Mouse (Mus musculus) kidney, embryonic 16.5 days (tissue): Measurements from ENCODE around the gene Mfng. TPM values are rescaled to one million over a fixed set of nuclear protein-coding genes. Genes with fewer than 3 reads are reported as not detected.
A peak's percentile ranks its signal among the peaks of the same experiment; 100 is the strongest.

Source experiments
- ATAC-seq: fragments of 200-750 bp; cut with Nextera tagmentation; 2 replicates; pipeline ENCODE4 v1.8.0; 2017; ENCODE audit warnings: moderate TSS enrichment; ENCODE audit not compliant: low FRiP score, low TSS enrichment
- H3K27ac ChIP-seq: fragments of 300-500 bp; sonication (generic); 2 replicates; pipeline ENCODE4 v1.5.1; 2014; ENCODE audit warnings: low read length
- H3K27me3 ChIP-seq: fragments of 300-500 bp; sonication (generic); 2 replicates; pipeline ENCODE4 v1.6.1; 2014; ENCODE audit warnings: low read length, control low read depth, mixed read lengths; ENCODE audit not compliant: insufficient read depth
- H3K36me3 ChIP-seq: fragments of 300-500 bp; sonication (generic); 2 replicates; pipeline ENCODE4 v1.6.1; 2014; ENCODE audit warnings: low read length, control low read depth, mixed read lengths; ENCODE audit not compliant: insufficient read depth
- H3K4me1 ChIP-seq: fragments of 300-500 bp; sonication (generic); 2 replicates; pipeline ENCODE4 v1.6.1; 2014; ENCODE audit warnings: low read length, control low read depth, mixed read lengths; ENCODE audit not compliant: insufficient read depth
- H3K4me2 ChIP-seq: fragments of 300-500 bp; sonication (generic); replicated peaks from 2 replicates; pipeline ENCODE4 v1.6.1; 2014; ENCODE audit warnings: low read depth, low read length
- H3K4me3 ChIP-seq: fragments of 300-500 bp; sonication (generic); 2 replicates; pipeline ENCODE4 v1.5.1; 2014; ENCODE audit warnings: mild to moderate bottlenecking, low read length
- H3K9ac ChIP-seq: fragments of 300-500 bp; sonication (generic); replicated peaks from 2 replicates; pipeline ENCODE4 v1.6.1; 2014; ENCODE audit warnings: low read length
- H3K9me3 ChIP-seq: fragments of 300-500 bp; sonication (generic); 2 replicates; pipeline ENCODE4 v1.6.1; 2016; ENCODE audit warnings: low read length, control low read depth
- WGBS: fragments of 180-500 bp; shearing (Covaris S2); extraction: QIAGEN DNeasy Blood & Tissue Kit; methylation state at CpG from one replicate; pipeline ENCODE4 v1.1.7; 2014; 5-methylcytosine and 5-hydroxymethylcytosine counted together
- polyA plus RNA-seq: library from polyadenylated mRNA; unstranded; fragments of >200 nt; fragmentation: Nextera tagmentation; extraction: Ambion mirVana; gene quantifications from 2 replicates; pipeline ENCODE4 v1.2.1, GENCODE M21; 2015

Gene Mfng
- polyA plus RNA-seq, 1 experiment from 2014 or later = 31.7 TPM

DNA sequence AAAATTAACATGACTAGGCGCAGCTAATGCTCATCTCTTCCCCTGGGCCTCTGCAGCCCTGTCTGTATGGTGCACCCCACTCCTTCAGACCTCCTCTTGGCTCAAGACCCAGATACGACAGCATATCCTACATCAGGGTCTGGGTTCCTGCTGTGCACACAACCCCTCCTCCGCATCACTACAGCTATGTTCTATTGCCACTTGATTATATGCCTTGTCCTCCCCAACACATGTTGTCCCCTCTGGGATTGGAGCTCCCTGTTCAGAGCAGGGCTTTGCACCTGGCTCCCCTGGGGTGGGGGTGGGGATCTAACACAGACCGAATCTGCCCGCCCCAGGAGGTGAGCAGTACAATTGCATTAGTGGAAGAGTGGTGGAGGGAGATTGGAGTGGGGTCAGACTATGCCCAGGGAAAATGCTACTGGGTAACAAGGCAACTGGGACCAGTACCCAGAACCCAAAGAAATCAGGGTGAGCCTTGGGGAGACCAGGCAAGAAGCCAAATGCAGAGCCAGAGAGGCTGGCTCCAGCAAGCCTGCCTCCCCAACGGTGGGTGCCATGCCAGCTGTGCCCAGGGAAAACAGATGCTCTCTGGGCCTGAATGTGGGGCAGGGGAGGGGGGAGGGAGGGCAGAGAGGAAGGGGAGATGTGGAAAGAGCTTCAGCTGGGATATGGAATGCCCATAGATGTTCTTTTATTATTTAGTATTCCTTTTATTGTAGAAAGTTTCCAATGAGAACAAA, 22.5 kb downstream of the Mfng start:
- Histone ChIP-seq H3K4me2 (no peak overlapping the region), H3K4me3 (no peak overlapping the region), H3K36me3 (no peaks in the 10 kb centered on the region), H3K9me3 (no peaks in the 10 kb centered on the region), H3K4me1 (no peaks in the 10 kb centered on the region), H3K9ac (no peak overlapping the region), H3K27me3 (no peaks in the 10 kb centered on the region), H3K27ac (no peak overlapping the region)
- WGBS = 69% methylated on average over 6 of the region's 6 CpGs
- no peak for ATAC-seq

DNA sequence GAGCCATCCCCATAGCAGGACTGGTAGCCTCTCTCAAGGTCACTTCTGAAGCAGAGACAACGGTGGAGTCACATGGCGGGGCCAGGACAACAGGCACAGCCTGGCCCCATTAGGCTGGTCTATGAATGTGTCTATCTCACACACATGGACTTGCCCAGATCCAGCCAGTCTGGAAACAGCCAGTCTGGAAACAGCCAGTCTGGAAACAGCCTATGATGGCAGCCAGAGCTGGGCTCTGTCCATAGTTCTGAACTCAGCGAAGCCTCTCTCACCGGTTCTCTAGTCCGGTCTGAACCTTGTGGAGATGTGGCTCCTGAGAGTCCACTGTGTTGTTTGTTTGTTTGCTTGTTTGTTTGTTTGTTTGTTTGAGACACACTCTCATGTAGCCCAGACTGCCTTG, 23.4 kb downstream of the Mfng start:
- Histone ChIP-seq H3K4me3 (no peak overlapping the region), H3K27ac (no peak overlapping the region), H3K9ac (no peak overlapping the region), H3K4me2 (no peak overlapping the region), H3K36me3 (no peaks in the 10 kb centered on the region), H3K9me3 (no peaks in the 10 kb centered on the region), H3K4me1 (no peaks in the 10 kb centered on the region), H3K27me3 (no peaks in the 10 kb centered on the region)
- ATAC-seq = 0 out of 2 replicates have a peak, but pooled peaks have one; percentile 36
- 38% methylated on average over 5 of the region's 5 CpGs for WGBS

DNA sequence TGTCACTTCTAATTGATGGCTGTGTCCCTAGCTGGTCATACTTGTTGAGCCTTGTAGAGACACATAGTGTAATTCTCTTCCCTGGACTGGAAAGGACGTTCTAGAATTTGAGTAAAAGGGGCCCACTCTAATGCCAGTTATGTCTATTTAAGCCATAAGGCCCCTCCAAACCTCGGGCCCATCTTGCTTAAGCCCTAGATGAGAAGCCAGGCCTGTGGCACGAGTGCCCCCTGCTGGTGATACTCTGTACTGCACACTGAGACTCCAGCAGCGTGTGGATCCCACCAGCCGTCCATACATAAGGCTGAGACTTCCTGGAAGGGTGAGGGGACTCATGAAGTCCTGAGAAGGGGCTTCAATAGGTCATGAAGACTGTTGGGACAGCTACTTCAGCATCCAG, 29.1 kb downstream of the Mfng start:
- Histone ChIP-seq H3K4me3 (no peak overlapping the region), H3K27ac (no peak overlapping the region), H3K4me1 (no peaks in the 10 kb centered on the region), H3K27me3 (no peaks in the 10 kb centered on the region), H3K9ac (no peak overlapping the region), H3K9me3 (peaks cover 4% of the 10 kb centered on the region; the same call in 1 of the 2 replicates), H3K36me3 (no peaks in the 10 kb centered on the region), H3K4me2 (no peak overlapping the region)
- no peak for ATAC-seq
- 0% methylated on average over 5 of the region's 5 CpGs for WGBS

DNA sequence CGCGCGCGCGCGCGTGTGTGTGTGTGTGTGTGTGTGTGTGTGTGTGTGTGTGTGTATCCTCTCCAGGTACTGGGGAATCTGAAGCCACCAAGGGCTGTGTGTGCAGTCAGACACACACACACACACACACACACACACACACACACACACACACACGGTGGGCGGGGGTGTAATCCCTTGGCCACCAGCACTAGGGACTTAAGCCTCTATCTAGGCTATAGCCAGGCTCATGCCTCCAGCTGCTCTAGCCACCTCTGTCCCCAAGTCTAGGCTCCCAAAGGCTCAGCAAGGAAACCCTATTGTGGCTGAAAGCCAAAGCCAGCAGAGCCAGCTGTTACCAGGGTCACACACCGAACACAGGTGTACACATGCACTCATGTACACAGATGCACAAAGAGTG, 30.4 kb downstream of the Mfng start:
- H3K9me3 ChIP-seq = peaks cover 4% of the 10 kb centered on the region; the same call in 1 of the 2 replicates
- H3K27ac ChIP-seq = no peak overlapping the region
- H3K27me3 ChIP-seq = no peaks in the 10 kb centered on the region
- no peak overlapping the region for H3K9ac ChIP-seq
- no peaks in the 10 kb centered on the region for H3K36me3 ChIP-seq
- peaks cover 1% of the 10 kb centered on the region for H3K4me1 ChIP-seq
- H3K4me3 ChIP-seq = no peak overlapping the region
- no peak overlapping the region for H3K4me2 ChIP-seq
- WGBS = 75% methylated on average over 3 of the region's 10 CpGs
- ATAC-seq = no peak

DNA sequence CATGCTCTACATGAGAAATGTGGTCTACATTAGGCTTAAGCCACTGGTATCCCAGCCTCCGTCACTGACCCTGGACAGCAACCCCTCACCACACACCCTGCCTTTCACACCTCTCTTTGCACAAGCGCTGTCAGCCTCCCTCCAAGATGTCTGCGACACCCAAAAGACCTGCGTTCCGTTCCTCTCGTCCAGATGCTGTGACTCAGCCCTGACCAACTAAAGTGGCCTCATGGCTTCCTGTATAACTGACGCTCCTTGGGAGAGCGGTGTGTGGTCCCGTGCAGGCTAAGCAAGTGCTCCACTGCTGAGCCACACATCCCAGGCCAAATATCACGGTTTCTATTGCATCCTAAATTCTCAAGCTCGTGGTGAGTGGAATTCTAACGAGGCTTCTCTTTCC, 32.6 kb downstream of the Mfng start:
- Histone ChIP-seq H3K27me3 (no peaks in the 10 kb centered on the region), H3K9me3 (peaks cover 4% of the 10 kb centered on the region; the same call in 1 of the 2 replicates), H3K9ac (no peak overlapping the region), H3K4me2 (no peak overlapping the region), H3K4me1 (peaks cover 21% of the 10 kb centered on the region), H3K4me3 (no peak overlapping the region), H3K36me3 (no peaks in the 10 kb centered on the region), H3K27ac (no peak overlapping the region)
- ATAC-seq = no peak
- 55% methylated on average over 12 of the region's 12 CpGs for WGBS

DNA sequence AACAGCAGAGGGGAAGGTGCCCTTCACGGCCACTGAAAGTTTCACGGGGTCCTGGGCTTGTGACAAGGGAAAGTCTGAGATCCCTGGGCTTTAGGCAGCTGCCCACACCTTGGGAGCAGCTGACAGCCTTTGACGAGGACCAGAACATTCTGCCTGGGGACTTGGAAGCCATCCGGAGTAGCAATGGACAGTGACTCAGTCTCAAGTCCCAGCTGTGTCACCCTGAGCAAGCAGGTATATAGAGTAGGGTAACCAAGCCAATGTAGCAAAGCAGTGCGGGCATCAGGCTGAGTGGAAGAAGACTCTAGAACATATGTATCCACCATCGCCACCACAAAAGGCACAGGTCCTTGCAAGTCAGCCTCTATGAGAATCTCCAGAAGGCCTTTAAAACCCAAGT, 36.1 kb downstream of the Mfng start:
- Histone ChIP-seq H3K4me1 (peaks cover 28% of the 10 kb centered on the region), H3K4me2 (no peak overlapping the region), H3K27ac (no peak overlapping the region), H3K27me3 (no peaks in the 10 kb centered on the region), H3K4me3 (no peak overlapping the region), H3K9me3 (peaks cover 4% of the 10 kb centered on the region; the same call in 1 of the 2 replicates), H3K36me3 (no peaks in the 10 kb centered on the region), H3K9ac (no peak overlapping the region)
- ATAC-seq = no peak; the same call in 1 of the 2 replicates
- WGBS = 32% methylated on average over 6 of the region's 6 CpGs

DNA sequence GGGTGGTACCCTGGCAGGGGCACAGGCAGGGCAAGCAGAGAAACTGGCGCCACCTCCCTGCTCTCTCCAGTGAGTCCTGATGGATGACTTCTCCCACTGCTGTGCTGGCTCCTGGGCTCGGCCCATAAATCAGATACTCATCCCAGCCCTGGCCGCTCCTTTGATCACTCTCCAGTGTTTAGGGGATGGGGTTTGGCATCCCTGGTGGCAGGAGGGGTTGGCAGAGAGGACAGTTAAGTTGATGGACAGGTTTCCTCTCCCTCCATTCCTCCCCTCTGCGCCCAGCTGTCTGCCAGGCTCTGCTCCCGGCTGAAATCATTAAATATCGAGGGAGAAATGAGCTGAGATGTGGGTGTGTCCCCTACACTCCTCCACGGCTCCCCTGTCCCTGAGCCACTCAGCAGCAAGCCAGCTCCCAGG, 36.6 kb downstream of the Mfng start:
- peaks cover 28% of the 10 kb centered on the region for H3K4me1 ChIP-seq
- no peaks in the 10 kb centered on the region for H3K36me3 ChIP-seq
- H3K4me3 ChIP-seq = no peak overlapping the region
- WGBS = 6% methylated on average over 7 of the region's 7 CpGs
- peak; percentile 94 for ATAC-seq
- H3K4me2 ChIP-seq = no peak overlapping the region
- no peak overlapping the region for H3K27ac ChIP-seq
- no peak overlapping the region for H3K9ac ChIP-seq
- H3K9me3 ChIP-seq = peaks cover 4% of the 10 kb centered on the region; the same call in 1 of the 2 replicates
- no peaks in the 10 kb centered on the region; the same call in 1 of the 2 replicates for H3K27me3 ChIP-seq

DNA sequence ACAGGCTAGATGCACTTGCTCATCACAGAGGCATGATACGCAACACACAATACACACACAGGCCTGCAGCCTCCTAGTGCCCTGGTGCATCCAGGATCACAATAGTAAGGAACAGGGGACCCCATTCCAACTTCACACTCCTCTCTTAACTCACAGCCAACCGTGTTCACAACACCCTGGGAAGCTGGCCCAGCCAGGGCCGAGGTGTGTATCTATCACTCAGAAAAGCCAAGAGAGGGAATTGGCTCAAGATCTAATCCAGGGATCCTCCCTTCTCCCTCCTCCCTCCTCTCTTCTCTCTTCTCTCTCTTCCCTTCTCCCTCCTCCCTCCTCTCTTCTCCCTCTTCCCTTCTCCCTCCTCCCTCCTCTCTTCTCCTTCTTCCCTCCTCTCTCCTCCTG, 37.1 kb downstream of the Mfng start:
- no peaks in the 10 kb centered on the region for H3K36me3 ChIP-seq
- peaks cover 28% of the 10 kb centered on the region for H3K4me1 ChIP-seq
- H3K4me3 ChIP-seq = no peak overlapping the region
- H3K4me2 ChIP-seq = peak overlapping the region; percentile 28
- peaks cover 4% of the 10 kb centered on the region; the same call in 1 of the 2 replicates for H3K9me3 ChIP-seq
- no peak for ATAC-seq
- no peaks in the 10 kb centered on the region; the same call in 1 of the 2 replicates for H3K27me3 ChIP-seq
- WGBS = 35% methylated on average over 3 of the region's 3 CpGs
- H3K9ac ChIP-seq = no peak overlapping the region
- no peak overlapping the region for H3K27ac ChIP-seq

DNA sequence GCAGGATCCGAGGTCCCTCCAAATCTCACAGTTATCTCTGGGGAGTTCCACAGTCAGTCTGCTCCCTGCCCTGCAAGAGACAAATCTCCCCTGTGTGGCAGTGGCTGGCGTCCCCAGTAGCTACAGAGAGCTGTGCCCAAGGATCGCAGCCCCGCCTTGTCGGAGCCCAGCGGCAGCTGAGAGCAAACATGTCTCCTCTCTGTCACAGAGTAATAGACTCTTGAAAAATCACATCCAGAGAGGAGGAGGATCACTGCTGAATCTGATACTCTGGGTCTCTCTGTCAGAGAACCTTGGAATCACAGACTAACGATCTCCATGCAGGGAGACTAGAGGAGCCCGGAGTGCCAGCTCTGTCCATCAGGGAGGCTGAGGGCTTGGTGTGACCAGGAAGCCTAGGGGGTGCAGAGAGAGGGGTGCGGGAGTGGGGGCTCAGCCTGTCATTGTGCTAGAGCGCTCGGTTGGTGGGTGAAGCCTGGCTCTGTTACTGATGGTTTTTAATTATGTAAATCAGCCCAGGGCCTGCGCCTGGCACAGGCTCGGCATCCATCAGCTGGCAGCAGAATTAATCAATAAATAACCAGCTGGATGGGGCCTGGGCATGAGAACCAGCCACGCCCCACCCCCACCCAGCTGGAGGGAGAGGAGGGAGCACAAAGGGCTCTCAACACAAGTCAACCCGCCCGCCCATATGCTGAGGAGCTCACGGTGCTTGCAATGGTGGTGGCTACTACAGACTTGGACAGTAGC, 37.7 kb downstream of the Mfng start:
- Histone ChIP-seq H3K36me3 (no peaks in the 10 kb centered on the region), H3K4me3 (no peak overlapping the region), H3K27ac (peak overlapping the region; percentile 31; the same call in 1 of the 2 replicates), H3K9ac (no peak overlapping the region), H3K27me3 (no peaks in the 10 kb centered on the region; the same call in 1 of the 2 replicates), H3K9me3 (peaks cover 4% of the 10 kb centered on the region; the same call in 1 of the 2 replicates), H3K4me1 (peaks cover 28% of the 10 kb centered on the region), H3K4me2 (peak overlapping the region; percentile 28)
- 21% methylated on average over 17 of the region's 17 CpGs for WGBS
- ATAC-seq = peak; percentile 30

DNA sequence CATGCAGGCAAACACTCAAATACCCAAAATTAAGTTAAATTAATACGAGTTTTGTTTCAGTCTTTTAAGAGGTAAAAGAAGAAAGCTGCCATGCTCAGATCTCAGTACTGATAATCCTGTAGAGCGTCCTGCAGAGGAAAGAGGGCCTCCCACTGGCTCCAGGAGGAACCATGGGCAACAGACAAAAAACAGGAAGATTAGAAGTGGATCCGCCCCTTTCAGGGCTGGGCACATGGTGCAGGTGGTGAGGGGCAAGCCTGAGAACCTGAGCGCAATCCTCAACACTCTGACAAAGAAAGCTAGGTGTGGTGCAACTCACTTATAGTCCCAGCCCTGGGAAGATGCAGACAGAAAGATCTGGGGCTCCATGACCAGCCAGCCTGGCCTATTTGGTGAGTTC, 41.4 kb downstream of the Mfng start:
- H3K27ac ChIP-seq = no peak overlapping the region
- no peak overlapping the region for H3K4me2 ChIP-seq
- no peak overlapping the region for H3K9ac ChIP-seq
- H3K4me3 ChIP-seq = no peak overlapping the region
- ATAC-seq = no peak
- WGBS = 76% methylated on average over 4 of the region's 4 CpGs
- H3K27me3 ChIP-seq = peaks cover 2% of the 10 kb centered on the region; the same call in 1 of the 2 replicates
- H3K9me3 ChIP-seq = no peaks in the 10 kb centered on the region
- H3K36me3 ChIP-seq = no peaks in the 10 kb centered on the region
- H3K4me1 ChIP-seq = peaks cover 17% of the 10 kb centered on the region
